Mouse (Mus musculus): Measurements from ENCODE around the gene Metap1.

The Metap1 gene

DNA sequence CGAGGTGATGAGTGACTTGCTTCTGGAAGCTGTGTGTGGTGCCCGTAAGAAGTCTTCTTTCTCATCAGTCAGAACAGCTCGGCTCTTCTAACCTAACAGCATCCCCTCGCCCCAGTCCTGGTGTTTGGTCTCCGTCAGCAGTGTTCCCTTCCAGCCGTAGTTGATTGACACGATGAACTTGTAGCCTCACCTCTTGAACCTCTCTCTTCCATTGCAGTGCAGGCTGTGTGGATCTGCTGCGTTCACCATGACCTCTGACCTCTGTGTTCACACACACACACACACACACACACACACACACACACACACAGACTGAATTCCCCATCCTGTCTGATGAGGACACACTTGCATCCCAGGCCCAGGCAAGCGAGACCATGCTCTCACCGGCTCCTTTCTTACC lies 37.1 kb downstream of the Metap1 start:
- in situ Hi-C loops (cut with MseI, MboI): no loop called here

DNA sequence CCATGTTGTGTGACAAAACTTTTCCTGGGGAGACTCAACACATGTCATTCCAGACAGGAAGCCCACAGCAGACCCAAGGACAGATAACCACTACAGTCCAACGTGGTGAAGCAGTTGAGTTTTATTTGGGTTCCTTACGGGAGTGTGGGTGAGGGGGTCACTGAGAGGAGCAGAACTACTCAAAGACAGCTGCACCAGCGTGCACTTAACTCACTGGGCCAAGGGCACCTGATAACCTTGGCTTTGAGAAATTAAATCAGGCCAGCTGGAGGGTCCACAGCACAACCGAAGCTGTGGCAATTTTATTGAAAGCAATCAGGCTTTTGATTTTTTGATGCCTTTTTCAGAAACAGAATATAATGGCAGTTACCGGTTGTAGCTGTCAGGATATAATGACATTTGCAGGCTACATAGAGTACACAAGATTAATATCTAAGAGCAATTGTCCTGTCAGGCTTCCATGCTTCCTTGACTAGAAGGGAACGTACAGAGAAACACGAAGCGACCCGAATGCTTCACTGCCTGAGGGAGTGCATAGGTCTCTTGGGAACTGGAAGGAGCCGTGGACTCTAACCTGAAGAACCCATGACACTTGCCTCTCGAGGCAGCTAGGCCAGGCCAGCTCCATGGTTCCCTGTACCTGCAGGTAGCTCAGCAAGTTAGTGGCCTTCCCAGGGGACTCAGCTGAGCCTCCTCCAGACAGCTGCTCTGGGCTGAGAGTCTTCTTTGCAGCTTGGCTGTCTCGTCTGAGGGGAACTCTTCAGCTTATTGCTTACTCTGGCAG lies 41.0 kb downstream of the Metap1 start:
- in situ Hi-C loops (cut with MseI, MboI): no loop called here

DNA sequence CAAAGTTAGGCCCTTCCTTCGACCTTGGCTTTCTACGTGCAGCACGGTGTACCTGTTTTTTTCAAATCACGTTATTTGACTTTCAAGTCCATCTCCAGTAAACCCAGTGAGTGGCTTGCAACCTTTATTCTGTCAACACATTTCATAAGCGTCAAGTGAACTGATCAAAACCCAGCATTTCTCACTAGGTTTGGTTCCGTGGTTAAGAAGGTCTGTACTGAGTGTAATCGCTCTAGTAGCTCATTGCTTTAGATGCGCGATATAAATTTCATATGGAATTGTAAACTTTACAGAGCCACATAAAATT lies 45.9 kb downstream of the Metap1 start:
- in situ Hi-C loops (cut with MseI, MboI): no loop called here

DNA sequence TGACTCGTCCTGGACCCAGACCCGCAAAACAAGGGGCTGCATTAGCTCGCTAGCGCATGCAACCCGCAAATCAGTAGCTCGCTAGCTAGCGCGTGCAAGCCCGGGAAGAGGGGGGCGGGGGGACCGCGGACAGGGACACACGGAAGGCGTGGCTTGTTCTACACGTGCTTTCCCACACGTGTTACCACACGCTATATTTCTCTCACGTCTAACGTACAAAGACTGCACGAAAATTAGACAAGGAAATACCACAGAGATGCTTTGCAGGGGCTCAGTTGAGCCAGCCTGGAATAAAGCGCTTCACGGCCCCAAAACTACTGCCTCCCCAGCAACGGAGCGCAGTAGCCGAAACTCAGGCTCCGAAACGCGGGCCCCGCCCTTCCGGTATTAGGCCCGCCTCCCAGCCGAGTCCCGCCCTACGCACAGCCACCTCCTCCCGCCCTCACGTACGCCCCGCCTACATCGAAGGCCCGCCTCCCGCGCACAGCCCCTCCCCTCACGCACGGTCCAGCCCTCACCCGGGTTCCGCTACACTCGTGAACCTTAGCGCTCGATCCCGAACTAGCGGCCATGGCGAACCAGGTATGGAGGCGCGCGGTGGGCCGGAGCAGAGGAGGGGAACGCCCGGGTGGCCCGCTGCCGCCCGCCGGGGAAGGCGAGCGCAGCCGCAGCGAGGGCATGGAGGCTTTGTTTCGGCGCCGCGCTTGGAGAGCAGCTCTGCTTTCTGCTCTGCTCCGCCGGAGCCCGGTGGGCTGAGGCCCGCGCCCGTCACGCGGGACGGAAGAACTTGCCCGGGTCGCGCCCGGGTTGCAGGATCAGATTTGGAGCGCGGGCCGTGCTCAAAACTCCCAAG lies 46.5 kb downstream of the Metap1 start, which contains the start of gene Adh5:
Adh5 (plus strand) TSS at position 482 of the 853 bp plus-strand sequence.
- in situ Hi-C loops (cut with MseI, MboI): no loop called here

DNA sequence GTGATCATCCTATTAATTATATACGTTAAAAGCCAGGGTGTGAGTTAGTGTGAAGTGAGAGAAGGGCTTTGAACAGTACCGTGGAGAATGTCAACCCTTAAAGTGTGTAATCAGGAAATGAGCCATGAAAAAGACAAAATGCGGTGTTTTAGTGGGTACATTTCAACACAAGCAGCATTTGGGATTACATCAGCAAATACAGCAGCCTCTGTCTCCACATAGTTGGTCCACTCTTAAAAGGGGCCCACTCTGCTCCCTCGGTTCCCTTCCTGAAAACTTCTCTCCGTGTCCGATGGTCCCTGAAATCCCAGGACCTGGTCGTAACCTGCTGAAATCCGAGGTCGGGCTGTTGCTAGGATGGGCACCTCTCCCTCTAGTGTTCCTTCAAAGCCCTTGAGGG lies 47.1 kb downstream of the Metap1 start:
- in situ Hi-C loops (cut with MseI, MboI): no loop called here

GRCm38 (mm10) chr3:138438716-138439115 lies 50.6 kb downstream of the Metap1 start:
- in situ Hi-C loops (cut with MseI, MboI): loop anchor here in 1 of 2 experiments (10.0 kb wide), 1 partner anchor 244 kb away; the partner anchor contains the start of gene 4930579F01Rik

GRCm38 (mm10) chr3:138431835-138432234 lies 57.5 kb downstream of the Metap1 start:
- in situ Hi-C loops (cut with MseI, MboI): loop anchor here in 1 of 2 experiments (10.0 kb wide), 1 partner anchor 237 kb away; the partner anchor contains the start of gene 4930579F01Rik

DNA sequence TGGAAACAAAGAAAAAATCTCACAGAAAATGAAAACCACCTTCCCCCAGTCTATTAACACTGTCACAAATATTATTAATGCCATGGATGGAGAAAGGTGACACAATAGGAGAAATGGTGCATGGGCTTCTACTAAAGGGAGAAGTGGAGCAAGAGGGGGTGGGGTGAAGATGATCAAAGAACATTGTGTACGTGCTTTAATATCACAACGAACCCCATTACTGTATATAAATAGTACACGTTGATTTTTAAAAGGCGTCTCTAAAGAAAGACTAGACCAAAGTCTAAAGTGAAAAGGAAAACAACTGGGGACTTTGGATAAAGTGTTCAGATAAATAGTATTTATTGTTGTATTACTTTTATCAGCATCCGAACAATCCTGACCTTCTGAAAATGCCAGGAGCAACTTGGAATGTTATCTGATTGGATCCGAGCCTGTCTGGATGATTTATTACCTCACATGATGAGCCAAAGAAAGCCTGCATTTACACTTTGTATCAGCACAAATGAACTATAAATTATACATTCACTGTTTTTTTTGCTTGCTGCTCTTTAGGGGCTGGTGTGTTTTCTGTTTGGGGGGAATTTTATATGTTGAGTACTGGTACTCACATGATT lies 58.8 kb downstream of the Metap1 start:
- in situ Hi-C loops (cut with MseI, MboI): loop anchor here in 1 of 2 experiments (10.0 kb wide), 1 partner anchor 236 kb away; the partner anchor contains the start of gene 4930579F01Rik

DNA sequence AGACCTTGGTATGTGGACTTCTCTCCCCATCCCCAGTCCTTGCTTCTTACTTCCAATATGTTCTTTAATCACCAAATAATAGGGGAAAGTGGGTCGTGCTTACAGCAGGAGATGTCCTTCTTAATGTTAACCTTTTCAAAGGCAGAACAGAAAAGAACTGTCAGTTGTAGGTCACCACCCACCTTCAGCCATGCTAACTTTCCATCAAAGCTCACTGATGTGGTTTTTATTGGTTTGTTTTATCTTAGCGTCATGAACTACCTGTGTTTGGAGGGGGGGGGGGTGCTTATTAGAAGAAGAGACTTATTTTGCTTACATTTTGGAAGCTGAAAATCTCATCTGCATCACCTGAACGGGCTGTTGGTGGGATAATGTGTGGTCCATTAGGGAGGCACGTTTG lies 65.1 kb downstream of the Metap1 start:
- in situ Hi-C loops (cut with MseI, MboI): no loop called here

DNA sequence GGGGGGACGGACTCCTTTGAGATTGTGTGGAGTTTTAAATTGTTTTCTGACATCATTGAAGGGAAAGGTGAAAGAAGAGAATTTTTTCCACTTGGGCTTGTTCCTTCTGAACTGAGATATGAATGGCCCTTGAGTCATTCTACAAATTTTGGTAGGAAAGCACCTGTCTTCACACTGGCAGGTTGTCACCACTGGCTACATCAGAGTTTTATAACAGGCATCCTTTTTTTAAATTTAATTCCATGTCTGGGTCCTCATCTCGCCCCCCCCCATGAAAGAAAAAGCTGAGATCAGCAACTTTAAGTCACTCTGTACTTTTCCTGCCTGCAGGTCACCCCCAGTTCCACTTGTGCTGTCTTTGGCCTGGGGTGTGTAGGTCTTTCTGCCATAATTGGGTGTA lies 65.7 kb downstream of the Metap1 start:
- in situ Hi-C loops (cut with MseI, MboI): no loop called here

DNA sequence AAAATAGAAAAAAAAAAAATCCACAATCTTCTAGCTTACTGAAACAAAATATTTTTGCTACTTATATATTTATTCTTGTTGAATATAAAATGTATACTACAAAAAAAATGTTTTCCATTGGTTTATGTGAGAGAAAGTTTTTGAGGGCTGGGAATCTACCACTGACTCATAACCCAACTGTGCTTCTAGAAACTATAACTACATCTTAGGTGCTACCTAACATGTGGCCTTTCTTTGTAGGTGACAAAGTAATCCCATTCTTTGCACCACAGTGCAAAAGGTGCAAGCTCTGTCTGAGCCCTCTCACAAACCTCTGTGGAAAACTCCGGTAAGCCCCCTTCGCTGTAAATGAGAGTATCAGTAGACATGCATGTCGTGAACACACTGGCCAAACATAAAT lies 68.9 kb downstream of the Metap1 start:
- in situ Hi-C loops (cut with MseI, MboI): no loop called here

DNA sequence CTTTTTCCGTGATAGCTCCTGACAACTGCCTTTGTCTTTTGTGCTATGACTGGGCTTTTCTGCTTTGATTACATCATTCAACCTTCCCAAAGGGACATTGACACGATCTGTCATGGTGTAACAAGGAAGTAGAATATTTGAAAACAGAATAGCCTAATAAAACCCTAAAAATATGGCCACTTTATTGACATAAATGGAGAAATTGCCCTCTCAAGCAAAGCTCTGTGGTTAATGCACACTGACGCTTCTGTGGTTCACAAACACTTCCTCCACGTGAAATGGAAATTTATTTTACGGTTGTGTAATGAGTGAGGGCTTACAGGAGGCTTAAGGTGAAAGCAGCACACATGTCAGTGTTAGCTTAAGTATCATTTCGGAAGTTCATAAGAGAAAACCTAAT lies 69.9 kb downstream of the Metap1 start:
- in situ Hi-C loops (cut with MseI, MboI): loop anchor here in 1 of 2 experiments (10.0 kb wide), 1 partner anchor 225 kb away; the partner anchor contains the start of gene 4930579F01Rik

- in situ Hi-C loops (cut with MseI, MboI): loop anchor here in 1 of 2 experiments (10.0 kb wide), 1 partner anchor 220 kb away; the partner anchor contains the start of gene 4930579F01Rik
Observed at GRCm38 (mm10) chr3:138415121-138415690, 74.1 kb downstream of the Metap1 start, which contains the start of gene Adh4. Gene Adh4, plus strand, starts transcription at chr3:138415466.

DNA sequence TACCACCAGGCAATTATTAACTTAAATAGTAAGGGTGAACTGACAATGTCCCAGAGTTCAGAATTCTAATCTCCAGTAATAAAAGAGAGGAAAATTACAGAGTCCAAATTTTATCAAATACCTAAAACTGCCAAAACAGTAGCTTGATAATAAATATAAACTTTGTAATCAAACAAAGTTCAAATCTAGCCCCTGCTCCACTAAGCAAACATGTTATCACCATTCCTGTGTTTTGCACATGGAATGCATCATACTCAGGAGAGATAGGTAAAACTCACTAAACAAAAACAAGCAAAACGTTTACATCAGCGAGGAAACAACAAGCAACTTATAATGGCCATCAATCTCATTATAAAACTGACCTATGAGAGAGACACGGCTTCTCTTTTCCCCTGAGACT lies 79.1 kb downstream of the Metap1 start:
- in situ Hi-C loops (cut with MseI, MboI): loop anchor here in 1 of 2 experiments (10.0 kb wide), 1 partner anchor 215 kb away; the partner anchor contains the start of gene 4930579F01Rik

GRCm38 (mm10) chr3:138409585-138409984 lies 79.7 kb downstream of the Metap1 start:
- in situ Hi-C loops (cut with MseI, MboI): loop anchor here (10.0 kb wide), 2 partner anchors 185 to 215 kb away; partner anchors contain the start of gene 4930579F01Rik (in 1 of the 2)

Measured in mouse trophoblast stem cell (cell line).